Mouse (Mus musculus) limb, embryonic 10.5 days (tissue): Measurements from ENCODE around the gene Tmem117. TPM values are rescaled to one million over a fixed set of nuclear protein-coding genes. Genes with fewer than 3 reads are reported as not detected.

ENCODE experiments used
- DNase-seq: peaks from one replicate; pipeline ENCODE4 v3.0.0-alpha.2; 2017; ENCODE audit warnings: low spot score
- H3K27ac ChIP-seq: fragments of 300-500 bp; sonication (generic); 2 replicates; pipeline ENCODE4 v1.5.1; 2016; ENCODE audit warnings: mild to moderate bottlenecking
- H3K27me3 ChIP-seq: fragments of 300-500 bp; sonication (generic); 2 replicates; pipeline ENCODE4 v1.6.1; 2016; ENCODE audit warnings: low read depth, mild to moderate bottlenecking; ENCODE audit not compliant: poor library complexity, severe bottlenecking
- H3K36me3 ChIP-seq: fragments of 300-500 bp; sonication (generic); 2 replicates; pipeline ENCODE4 v1.6.1; 2016; ENCODE audit warnings: mild to moderate bottlenecking, moderate library complexity
- H3K4me1 ChIP-seq: fragments of 300-500 bp; sonication (generic); 2 replicates; pipeline ENCODE4 v1.6.1; 2016
- H3K4me3 ChIP-seq: fragments of 300-500 bp; sonication (generic); 2 replicates; pipeline ENCODE4 v1.5.1; 2016; ENCODE audit warnings: mild to moderate bottlenecking, moderate library complexity
- H3K9me3 ChIP-seq: fragments of 300-500 bp; sonication (generic); replicated peaks from 2 replicates; pipeline ENCODE4 v1.6.1; 2016; ENCODE audit warnings: mild to moderate bottlenecking
- WGBS: fragments of 180-500 bp; shearing (Covaris S2); methylation state at CpG from one replicate; pipeline ENCODE4 v1.1.7; 2016; 5-methylcytosine and 5-hydroxymethylcytosine counted together
- polyA plus RNA-seq: library from polyadenylated mRNA; unstranded; fragments of >200 nt; fragmentation: Nextera tagmentation; extraction: Ambion mirVana; gene quantifications from 2 replicates; pipeline ENCODE4 v1.2.1, GENCODE M21; 2016

The Tmem117 gene
- polyA plus RNA-seq, 1 experiment from 2014 or later = 0.99 TPM

DNA sequence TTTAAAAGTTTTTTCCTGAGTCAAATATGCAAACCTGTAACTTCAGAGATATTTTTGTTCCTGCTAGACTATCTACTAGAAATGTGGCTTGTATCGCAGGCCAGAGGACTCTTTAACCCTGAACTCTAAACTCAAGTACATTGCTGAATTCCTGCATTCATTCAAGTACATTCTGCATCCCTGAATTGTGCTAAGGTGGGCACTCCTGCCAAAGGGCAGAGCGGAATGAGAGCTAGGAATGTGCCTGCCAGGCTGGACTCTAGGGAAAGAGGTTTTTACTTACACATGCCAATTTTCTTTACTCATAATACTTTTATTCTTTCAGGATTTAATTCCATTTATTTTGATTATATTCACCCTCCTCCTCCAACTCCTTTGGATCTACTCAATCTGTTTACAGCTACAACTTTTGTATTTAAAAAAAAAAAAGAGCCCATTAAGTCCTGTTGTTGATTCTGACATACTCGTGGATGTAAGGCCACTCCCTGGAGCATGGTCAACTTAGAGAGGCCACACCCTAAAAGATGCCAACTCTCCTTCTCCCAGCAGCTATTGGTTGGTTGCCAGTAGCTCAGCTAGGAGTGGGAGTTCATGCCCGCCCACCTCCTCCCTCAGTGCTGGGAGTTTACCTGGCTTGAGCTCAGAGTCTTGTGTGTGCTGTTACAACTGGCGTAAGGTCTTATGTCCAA lies 60.3 kb downstream of the Tmem117 start:
- peaks cover 6% of the 10 kb centered on the region for H3K4me1 ChIP-seq
- H3K27me3 ChIP-seq = no peaks in the 10 kb centered on the region
- 87% methylated on average over 5 of the region's 5 CpGs for WGBS
- H3K4me3 ChIP-seq = no peak overlapping the region
- DNase-seq = no peak
- H3K9me3 ChIP-seq = no peaks in the 10 kb centered on the region
- no peaks in the 10 kb centered on the region for H3K36me3 ChIP-seq
- H3K27ac ChIP-seq = no peak overlapping the region

DNA sequence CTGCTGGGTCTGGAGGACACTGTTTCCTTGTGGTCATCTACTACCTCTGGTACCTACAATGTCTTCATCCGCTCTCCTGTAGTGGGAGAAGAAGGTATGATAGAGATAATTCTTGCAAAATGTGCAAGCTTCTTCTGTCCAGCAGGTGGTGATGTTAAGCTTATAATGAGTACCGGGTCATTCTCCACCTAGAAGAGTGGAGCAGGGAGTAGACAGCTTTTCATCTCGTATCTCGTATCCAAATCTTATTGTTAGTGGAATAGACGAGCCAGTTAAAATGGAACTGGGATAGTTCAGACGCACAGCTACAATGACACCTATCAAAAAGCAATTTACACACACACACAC lies 60.8 kb downstream of the Tmem117 start:
- Histone ChIP-seq H3K9me3 (no peaks in the 10 kb centered on the region), H3K27ac (no peak overlapping the region), H3K4me3 (no peak overlapping the region), H3K4me1 (peaks cover 6% of the 10 kb centered on the region), H3K36me3 (no peaks in the 10 kb centered on the region), H3K27me3 (no peaks in the 10 kb centered on the region)
- DNase-seq = no peak
- 77% methylated on average over 6 of the region's 6 CpGs for WGBS

DNA sequence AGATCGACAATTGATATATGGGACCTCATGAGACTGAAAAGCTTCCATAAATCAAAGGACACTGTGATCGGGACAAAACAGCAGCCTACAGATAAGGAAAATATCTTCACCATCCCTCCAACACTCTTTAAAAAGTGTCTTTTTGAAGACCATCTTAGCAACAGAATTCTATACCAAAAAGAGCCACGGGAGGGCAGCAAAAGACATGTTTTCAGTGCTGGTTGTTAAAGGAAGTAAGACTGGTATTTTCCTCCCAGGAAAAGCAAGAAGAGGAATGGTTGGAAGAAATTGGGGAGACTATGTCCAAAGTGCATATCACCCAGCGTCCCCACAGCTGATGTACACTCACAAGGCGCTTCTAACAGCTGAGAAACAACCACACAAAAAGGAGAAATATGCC lies 93.7 kb downstream of the Tmem117 start:
- no peak overlapping the region for H3K27ac ChIP-seq
- no peaks in the 10 kb centered on the region for H3K36me3 ChIP-seq
- no peaks in the 10 kb centered on the region for H3K4me1 ChIP-seq
- 25% methylated on average over 5 of the region's 5 CpGs for WGBS
- H3K27me3 ChIP-seq = no peaks in the 10 kb centered on the region
- DNase-seq = peak; percentile 57
- H3K9me3 ChIP-seq = no peaks in the 10 kb centered on the region
- no peak overlapping the region for H3K4me3 ChIP-seq

DNA sequence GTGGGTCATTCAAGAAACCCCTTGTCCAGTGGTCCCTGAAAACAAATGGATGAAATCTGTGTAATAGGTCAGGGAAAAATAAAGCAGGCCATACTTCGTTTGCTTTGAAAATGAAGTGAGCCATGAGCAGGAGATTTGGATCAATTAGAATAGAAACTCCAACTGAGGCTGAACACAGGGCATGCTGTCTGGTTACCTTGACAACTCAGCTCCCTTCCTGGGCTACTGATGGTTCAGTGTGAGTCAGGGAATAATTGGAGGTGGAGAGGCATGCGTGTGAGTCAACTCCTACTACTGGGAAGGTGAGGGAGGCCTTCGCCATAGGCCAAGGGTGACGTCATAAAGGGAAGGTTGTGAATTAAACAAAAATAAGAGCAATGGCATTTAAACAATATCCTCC lies 103.1 kb downstream of the Tmem117 start:
- no peak for DNase-seq
- Histone ChIP-seq H3K27me3 (no peaks in the 10 kb centered on the region), H3K27ac (no peak overlapping the region), H3K9me3 (no peaks in the 10 kb centered on the region), H3K4me1 (peaks cover 7% of the 10 kb centered on the region; the same call in 1 of the 2 replicates), H3K4me3 (no peak overlapping the region), H3K36me3 (no peaks in the 10 kb centered on the region)
- 74% methylated on average over 4 of the region's 4 CpGs for WGBS

DNA sequence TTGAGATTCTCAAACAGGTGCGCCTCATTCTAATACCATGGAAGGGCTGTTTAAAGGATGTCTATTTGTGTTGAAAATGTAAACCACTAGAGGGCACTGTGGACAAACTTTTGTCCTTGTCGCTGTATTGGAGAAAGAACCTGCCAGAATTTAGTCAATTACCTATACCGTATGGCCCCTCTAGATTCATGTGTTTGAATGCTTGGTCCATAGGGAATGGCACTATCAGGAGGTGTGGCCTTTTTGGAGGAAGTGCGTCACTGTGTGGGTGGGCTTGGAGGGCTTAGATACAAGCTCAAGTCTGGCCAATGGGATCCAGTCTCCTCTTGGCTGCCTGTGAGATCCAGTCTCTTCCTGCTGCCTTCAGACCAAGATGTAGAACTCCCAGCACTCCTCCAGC lies 140.2 kb downstream of the Tmem117 start:
- no peak overlapping the region for H3K27ac ChIP-seq
- H3K9me3 ChIP-seq = no peaks in the 10 kb centered on the region
- 27% methylated on average over 4 of the region's 4 CpGs for WGBS
- no peaks in the 10 kb centered on the region for H3K27me3 ChIP-seq
- no peak overlapping the region for H3K4me3 ChIP-seq
- peak; percentile 32 for DNase-seq
- H3K4me1 ChIP-seq = no peaks in the 10 kb centered on the region
- H3K36me3 ChIP-seq = no peaks in the 10 kb centered on the region

DNA sequence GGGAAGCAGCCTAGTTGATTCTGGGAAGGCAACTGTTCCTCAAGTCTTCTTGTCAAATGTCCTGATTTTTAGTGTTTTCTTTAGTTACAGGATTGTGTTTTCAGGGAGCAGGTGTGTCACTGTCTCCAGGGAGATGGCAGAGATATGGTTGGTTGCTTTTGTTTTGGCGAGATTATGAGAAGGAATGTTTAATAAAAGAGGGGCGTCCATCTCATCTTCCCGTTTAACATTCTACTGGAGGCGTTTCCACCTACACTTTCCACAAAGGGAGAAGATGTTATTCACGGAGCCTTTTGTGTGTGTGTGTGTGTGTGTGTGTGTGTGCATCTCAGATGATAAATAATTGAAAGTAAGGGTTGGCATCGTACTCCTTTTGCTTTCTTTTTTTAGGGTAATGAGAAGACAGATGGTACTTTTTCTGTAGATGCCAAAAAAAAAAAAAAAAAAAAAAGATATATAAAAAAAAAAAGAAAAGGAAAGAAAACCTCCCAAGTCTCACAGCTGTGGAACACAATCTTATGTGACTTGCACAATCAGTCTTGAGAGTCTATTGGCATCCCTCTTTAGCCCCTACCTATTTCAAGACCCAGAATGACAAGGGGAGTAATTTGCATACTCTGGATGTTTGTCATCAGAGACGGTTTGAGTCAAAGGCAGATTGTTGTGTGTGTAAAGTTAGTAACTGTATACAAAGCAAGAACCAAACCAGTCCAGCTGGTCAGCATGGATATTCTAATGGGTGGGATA lies 142.0 kb downstream of the Tmem117 start:
- DNase-seq = no peak
- WGBS = 92% methylated on average over 7 of the region's 7 CpGs
- Histone ChIP-seq H3K4me1 (no peaks in the 10 kb centered on the region; the same call in 1 of the 2 replicates), H3K36me3 (no peaks in the 10 kb centered on the region), H3K27ac (no peak overlapping the region), H3K27me3 (no peaks in the 10 kb centered on the region), H3K9me3 (no peaks in the 10 kb centered on the region), H3K4me3 (no peak overlapping the region)

DNA sequence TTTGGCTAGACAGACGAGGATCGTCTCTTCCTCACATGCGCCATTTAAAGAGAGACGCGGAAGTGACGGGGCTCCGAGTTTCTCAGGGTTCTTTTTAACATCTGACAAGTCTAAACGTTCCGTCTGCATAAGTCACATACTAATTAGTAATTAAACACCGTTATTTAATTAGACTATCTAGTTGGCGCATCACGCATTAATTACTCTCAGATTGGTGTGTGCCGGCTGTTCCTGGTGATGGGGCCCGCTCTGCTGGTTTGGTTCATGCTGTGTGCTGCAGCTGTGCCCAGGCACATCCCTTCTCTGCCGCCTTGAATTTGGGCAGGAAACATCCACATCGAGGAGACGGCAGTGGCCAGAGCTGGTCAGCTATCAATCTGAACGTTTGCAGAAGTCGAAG lies 142.7 kb downstream of the Tmem117 start:
- H3K4me3 ChIP-seq = no peak overlapping the region
- H3K4me1 ChIP-seq = peaks cover 7% of the 10 kb centered on the region
- H3K27ac ChIP-seq = no peak overlapping the region
- H3K9me3 ChIP-seq = no peaks in the 10 kb centered on the region
- H3K36me3 ChIP-seq = no peaks in the 10 kb centered on the region
- DNase-seq = no peak
- no peaks in the 10 kb centered on the region for H3K27me3 ChIP-seq
- WGBS = 91% methylated on average over 19 of the region's 19 CpGs

DNA sequence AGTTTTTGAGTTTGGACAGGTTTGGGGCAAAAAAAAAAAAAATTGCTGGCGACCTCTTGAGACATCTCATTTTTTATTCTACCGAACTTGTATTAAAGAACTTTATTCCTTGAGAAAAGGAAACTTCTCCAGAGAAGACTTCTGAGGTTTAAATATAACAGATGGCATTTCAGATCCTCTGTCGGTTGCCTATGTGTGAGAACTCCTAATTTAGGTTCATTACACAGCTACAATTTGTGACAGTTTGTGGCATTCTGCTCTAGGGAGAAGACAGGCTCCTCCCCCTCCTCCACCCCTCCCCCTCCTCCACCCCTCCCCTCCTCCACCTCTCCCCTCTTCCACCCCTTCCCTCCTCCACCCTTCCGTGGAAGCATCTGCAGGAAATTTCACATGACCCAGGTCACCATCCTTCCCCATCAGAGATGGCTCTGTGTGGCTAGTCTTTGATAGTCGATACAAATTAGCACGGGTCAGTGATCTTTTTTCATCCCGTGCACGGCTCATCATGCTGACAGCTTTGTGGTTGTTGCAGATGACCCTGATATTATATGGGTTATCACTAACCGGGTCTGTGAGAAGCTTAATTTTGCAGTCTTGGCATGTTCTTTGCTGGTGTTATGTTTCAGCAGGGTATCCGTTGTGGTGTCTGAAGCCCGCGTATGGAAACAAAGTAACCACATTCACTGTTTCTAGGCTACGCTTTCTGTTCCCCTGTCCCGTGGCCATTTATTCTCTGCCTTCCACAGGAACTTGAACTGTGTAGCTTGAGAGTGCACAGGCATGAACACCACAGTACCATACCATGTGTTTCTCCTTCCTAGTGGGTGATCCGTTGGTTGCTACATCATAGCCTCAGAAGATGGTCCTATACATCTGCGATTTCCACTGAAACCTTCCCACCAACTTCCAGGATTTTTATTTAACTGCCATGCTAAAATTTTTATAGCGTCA lies 147.4 kb downstream of the Tmem117 start:
- DNase-seq = peak; percentile 31
- WGBS = 55% methylated on average over 17 of the region's 17 CpGs
- no peak overlapping the region for H3K27ac ChIP-seq

DNA sequence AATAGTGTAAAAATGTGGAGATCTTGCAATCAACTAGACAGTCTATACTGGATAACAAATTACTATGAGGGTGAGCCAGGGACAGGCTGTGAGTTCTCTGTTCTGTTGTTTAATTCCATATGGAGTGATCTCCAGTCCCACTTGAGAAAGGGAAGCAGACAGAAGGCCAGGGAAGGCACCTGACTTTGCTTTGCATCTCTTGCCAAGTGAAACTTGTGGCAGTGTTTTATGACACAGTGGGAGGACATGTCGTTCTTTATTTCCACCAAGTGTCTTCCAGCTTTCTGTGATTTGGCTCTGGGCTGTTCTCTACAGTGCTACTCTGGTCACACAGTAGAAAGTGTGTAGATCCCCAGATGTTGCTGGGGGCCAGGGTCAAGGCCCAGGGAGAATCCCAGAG lies 152.5 kb downstream of the Tmem117 start:
- Histone ChIP-seq H3K27me3 (no peaks in the 10 kb centered on the region), H3K4me1 (peaks cover 3% of the 10 kb centered on the region), H3K9me3 (no peaks in the 10 kb centered on the region), H3K4me3 (no peak overlapping the region), H3K27ac (no peak overlapping the region), H3K36me3 (no peaks in the 10 kb centered on the region)
- WGBS = 89% methylated on average over 1 of the region's 1 CpGs
- DNase-seq = no peak

More for the DNA sequence above, 147.4 kb downstream of the Tmem117 start:
- Histone ChIP-seq H3K4me1 (peaks cover 8% of the 10 kb centered on the region), H3K9me3 (no peaks in the 10 kb centered on the region), H3K4me3 (no peak overlapping the region), H3K36me3 (no peaks in the 10 kb centered on the region), H3K27me3 (no peaks in the 10 kb centered on the region)

DNA sequence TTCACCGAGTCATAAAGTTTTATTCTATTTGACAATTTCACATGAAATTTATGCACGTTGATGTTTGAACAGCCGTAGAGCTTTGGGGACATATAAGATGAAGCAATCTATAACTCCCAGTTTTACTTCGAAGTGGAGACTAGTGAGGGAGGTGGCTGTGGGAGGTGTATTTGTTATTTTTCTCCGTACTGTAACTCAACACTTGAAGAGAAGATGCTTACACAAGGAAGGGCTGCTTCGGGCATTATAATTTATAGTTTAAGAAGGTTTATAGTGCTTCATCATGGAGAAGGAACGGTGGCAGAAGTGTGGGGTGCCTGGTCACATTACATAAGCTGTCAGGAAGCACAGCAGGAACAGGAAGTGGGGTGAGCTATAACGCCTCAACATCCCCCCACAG lies 164.4 kb downstream of the Tmem117 start:
- H3K27me3 ChIP-seq = peaks cover 11% of the 10 kb centered on the region
- no peak overlapping the region for H3K4me3 ChIP-seq
- H3K4me1 ChIP-seq = 0 out of 2 replicates have a peak, but pooled peaks cover 3% of the 10 kb centered on the region
- no peaks in the 10 kb centered on the region for H3K9me3 ChIP-seq
- WGBS = 86% methylated on average over 8 of the region's 8 CpGs
- no peak overlapping the region for H3K27ac ChIP-seq
- H3K36me3 ChIP-seq = no peaks in the 10 kb centered on the region
- no peak for DNase-seq

DNA sequence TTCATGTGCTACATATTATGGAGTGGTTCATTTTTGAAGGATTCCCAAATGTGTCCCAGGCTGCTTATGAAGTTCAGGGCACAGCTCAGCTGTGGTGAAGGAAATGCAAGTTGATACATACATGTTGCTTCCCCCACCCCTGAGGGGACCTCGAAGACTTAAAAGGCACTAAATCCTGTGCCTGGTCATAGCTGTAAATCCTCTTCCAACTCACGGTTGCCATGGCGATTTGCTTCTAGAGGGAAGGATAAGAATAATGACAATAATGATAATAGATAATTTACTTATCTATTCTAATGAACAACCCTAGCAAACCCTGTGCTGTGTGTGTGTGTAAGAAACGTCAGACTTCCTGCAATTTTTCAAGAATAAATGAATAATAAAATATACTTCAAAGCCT lies 166.5 kb downstream of the Tmem117 start:
- Histone ChIP-seq H3K9me3 (no peaks in the 10 kb centered on the region), H3K4me3 (no peak overlapping the region), H3K4me1 (peaks cover 3% of the 10 kb centered on the region; the same call in 1 of the 2 replicates), H3K36me3 (no peaks in the 10 kb centered on the region), H3K27ac (no peak overlapping the region), H3K27me3 (peaks cover 28% of the 10 kb centered on the region)
- no peak for DNase-seq
- 71% methylated on average over 4 of the region's 4 CpGs for WGBS

DNA sequence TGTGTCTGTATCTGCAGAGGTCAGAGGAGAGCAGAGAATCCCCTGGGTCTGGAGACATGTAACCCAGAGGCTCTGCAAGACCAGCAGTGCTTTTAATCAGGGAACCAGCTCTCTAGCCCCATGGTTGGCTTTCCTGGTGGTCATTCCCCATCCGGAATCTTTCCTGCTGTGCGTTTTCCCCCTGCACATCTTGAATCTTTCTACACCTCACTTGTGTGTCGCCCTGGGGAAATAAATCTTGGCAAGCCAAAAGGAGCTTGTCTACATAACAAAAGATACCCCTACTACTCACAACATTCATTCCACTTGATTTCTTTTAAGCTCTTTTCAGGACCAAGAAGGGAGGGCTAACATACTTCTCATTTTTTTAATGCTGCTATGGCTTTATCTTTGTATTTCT lies 169.2 kb downstream of the Tmem117 start:
- H3K9me3 ChIP-seq = no peaks in the 10 kb centered on the region
- peaks cover 8% of the 10 kb centered on the region; the same call in 1 of the 2 replicates for H3K4me1 ChIP-seq
- DNase-seq = no peak
- H3K36me3 ChIP-seq = no peaks in the 10 kb centered on the region
- H3K4me3 ChIP-seq = no peak overlapping the region
- 34% methylated on average over 3 of the region's 3 CpGs for WGBS
- H3K27me3 ChIP-seq = peaks cover 52% of the 10 kb centered on the region
- no peak overlapping the region for H3K27ac ChIP-seq

DNA sequence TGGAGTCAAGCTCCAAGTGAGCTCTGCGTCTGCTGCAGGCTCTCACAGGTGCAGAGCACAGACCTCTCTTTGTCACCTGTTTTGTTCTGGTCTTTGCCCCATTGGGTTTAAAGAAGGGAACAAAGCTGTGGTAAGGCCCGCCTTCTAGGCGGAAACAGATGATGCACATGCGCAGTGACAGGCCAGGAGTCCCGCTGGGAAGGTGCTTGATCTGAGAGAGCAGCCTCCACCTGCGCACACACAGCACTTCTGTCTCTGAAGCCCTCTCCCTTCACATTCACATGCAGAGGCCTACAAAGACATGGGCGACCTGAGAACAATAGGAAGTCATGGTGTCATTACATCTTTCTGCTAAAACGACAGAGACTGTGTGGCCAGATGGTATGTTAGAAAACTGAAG lies 172.4 kb downstream of the Tmem117 start:
- no peaks in the 10 kb centered on the region for H3K9me3 ChIP-seq
- H3K4me3 ChIP-seq = no peak overlapping the region
- H3K27ac ChIP-seq = no peak overlapping the region
- peaks cover 20% of the 10 kb centered on the region for H3K4me1 ChIP-seq
- no peaks in the 10 kb centered on the region for H3K36me3 ChIP-seq
- DNase-seq = no peak
- 76% methylated on average over 8 of the region's 8 CpGs for WGBS
- H3K27me3 ChIP-seq = peaks cover 78% of the 10 kb centered on the region
